Mouse (Mus musculus): ENCODE measurements around the gene Tusc2. TPM values are rescaled to one million over a fixed set of nuclear protein-coding genes. Genes with fewer than 3 reads are reported as not detected.

Gene Tusc2
- 32.5 and 49.1 TPM in 2 replicates for polyA plus RNA-seq (2012; rRNA removed)

- DNase-seq (ENCODE audit: low read depth in 1 of 2, low spot score in 2 of 2): peak; percentile 82 to 95
- under 1% methylated on average over 42 of the region's 46 CpGs for WGBS
- peak; percentile 40; the same call in 1 of the 2 replicates for TF ChIP-seq POLR2A (IDR thresholded peaks at IDR 0.05; ENCODE audit: low read depth, low read length)
- TF ChIP-seq CTCF (IDR thresholded peaks at IDR 0.05; ENCODE audit: extremely low read depth, insufficient read depth, insufficient read length, insufficient replicate concordance): no peak
- Histone ChIP-seq H3K27me3 (ENCODE audit: control insufficient read depth, insufficient read depth, low read length) (no peaks in the 10 kb centered on the region), H3K4me1 (ENCODE audit: control insufficient read depth, insufficient read depth, insufficient read length) (peaks cover 10% of the 10 kb centered on the region; the same call in 1 of the 2 replicates), H3K36me3 (ENCODE audit: control insufficient read depth, insufficient read depth, low read length) (peaks cover 25% of the 10 kb centered on the region), H3K27ac (ENCODE audit: insufficient read depth, low read length) (peak within 1 kb of the TSS; percentile 45), H3K4me3 (ENCODE audit: extremely low read depth, insufficient read depth, insufficient read length) (peak within 1 kb of the TSS; percentile 72)
Observed at GRCm38 (mm10) chr9:107563029-107563581, at the start of gene Tusc2. Gene Tusc2, plus strand, starts transcription at chr9:107563255.

- Histone ChIP-seq H3K27me3 (ENCODE audit: control insufficient read depth, insufficient read depth, low read length) (no peaks in the 10 kb centered on the region), H3K4me1 (ENCODE audit: control insufficient read depth, insufficient read depth, insufficient read length) (no peaks in the 10 kb centered on the region), H3K36me3 (ENCODE audit: control insufficient read depth, insufficient read depth, low read length) (no peaks in the 10 kb centered on the region), H3K4me3 (ENCODE audit: extremely low read depth, insufficient read depth, insufficient read length) (no peak overlapping the region), H3K27ac (ENCODE audit: insufficient read depth, low read length) (no peak overlapping the region)
- peak; percentile 18 to 62 for DNase-seq (ENCODE audit: low read depth in 1 of 2, low spot score in 2 of 2)
- 31% methylated on average over 14 of the region's 14 CpGs for WGBS
- TF ChIP-seq CTCF (IDR thresholded peaks at IDR 0.05; ENCODE audit: extremely low read depth, insufficient read depth, insufficient read length, insufficient replicate concordance) (peak; percentile 98), POLR2A (IDR thresholded peaks at IDR 0.05; ENCODE audit: low read depth, low read length) (no peak)
Observed at GRCm38 (mm10) chr9:107514303-107514955, 48.6 kb upstream of the Tusc2 start.

GRCm38 (mm10) chr9:107520331-107520730 lies 42.7 kb upstream of the Tusc2 start:
- TF ChIP-seq POLR2A (IDR thresholded peaks at IDR 0.05; ENCODE audit: low read depth, low read length): no peak
- TF ChIP-seq CTCF (IDR thresholded peaks at IDR 0.05; ENCODE audit: extremely low read depth, insufficient read depth, insufficient read length, insufficient replicate concordance): no peak
- Histone ChIP-seq H3K27me3 (ENCODE audit: control insufficient read depth, insufficient read depth, low read length) (no peaks in the 10 kb centered on the region), H3K36me3 (ENCODE audit: control insufficient read depth, insufficient read depth, low read length) (no peaks in the 10 kb centered on the region), H3K4me3 (ENCODE audit: extremely low read depth, insufficient read depth, insufficient read length) (no peak overlapping the region), H3K27ac (ENCODE audit: insufficient read depth, low read length) (no peak overlapping the region), H3K4me1 (ENCODE audit: control insufficient read depth, insufficient read depth, insufficient read length) (peaks cover 2% of the 10 kb centered on the region; the same call in 1 of the 2 replicates)
- 87% methylated on average over 6 of the region's 6 CpGs for WGBS
- no peak for DNase-seq (ENCODE audit: low read depth in 1 of 2, low spot score in 2 of 2)

- WGBS: 19% methylated on average over 5 of the region's 5 CpGs
- peaks cover 2% of the 10 kb centered on the region; the same call in 1 of the 2 replicates for H3K4me1 ChIP-seq (ENCODE audit: control insufficient read depth, insufficient read depth, insufficient read length)
- no peak overlapping the region for H3K4me3 ChIP-seq (ENCODE audit: extremely low read depth, insufficient read depth, insufficient read length)
- H3K27me3 ChIP-seq (ENCODE audit: control insufficient read depth, insufficient read depth, low read length): no peaks in the 10 kb centered on the region
- no peak overlapping the region for H3K27ac ChIP-seq (ENCODE audit: insufficient read depth, low read length)
- DNase-seq (ENCODE audit: low read depth in 1 of 2, low spot score in 2 of 2): no peak
- H3K36me3 ChIP-seq (ENCODE audit: control insufficient read depth, insufficient read depth, low read length): no peaks in the 10 kb centered on the region
- TF ChIP-seq POLR2A (IDR thresholded peaks at IDR 0.05; ENCODE audit: low read depth, low read length): no peak
- no peak for TF ChIP-seq CTCF (IDR thresholded peaks at IDR 0.05; ENCODE audit: extremely low read depth, insufficient read depth, insufficient read length, insufficient replicate concordance)
Observed at GRCm38 (mm10) chr9:107521190-107521589, 41.9 kb upstream of the Tusc2 start.

- Histone ChIP-seq H3K36me3 (ENCODE audit: control insufficient read depth, insufficient read depth, low read length) (no peaks in the 10 kb centered on the region), H3K4me1 (ENCODE audit: control insufficient read depth, insufficient read depth, insufficient read length) (peaks cover 8% of the 10 kb centered on the region), H3K27ac (ENCODE audit: insufficient read depth, low read length) (no peak overlapping the region), H3K4me3 (ENCODE audit: extremely low read depth, insufficient read depth, insufficient read length) (peak overlapping the region; percentile 44; the same call in 1 of the 2 replicates), H3K27me3 (ENCODE audit: control insufficient read depth, insufficient read depth, low read length) (peaks cover 5% of the 10 kb centered on the region)
- TF ChIP-seq POLR2A (IDR thresholded peaks at IDR 0.05; ENCODE audit: low read depth, low read length) (no peak), CTCF (IDR thresholded peaks at IDR 0.05; ENCODE audit: extremely low read depth, insufficient read depth, insufficient read length, insufficient replicate concordance) (no peak)
- DNase-seq (ENCODE audit: low read depth in 1 of 2, low spot score in 2 of 2): no peak
- WGBS: 19% methylated on average over 25 of the region's 25 CpGs
Observed at GRCm38 (mm10) chr9:107521711-107522399, 41.2 kb upstream of the Tusc2 start.

GRCm38 (mm10) chr9:107522400-107522711 lies 40.7 kb upstream of the Tusc2 start:
- WGBS: 36% methylated on average over 2 of the region's 2 CpGs
- Histone ChIP-seq H3K4me3 (ENCODE audit: extremely low read depth, insufficient read depth, insufficient read length) (peak overlapping the region; percentile 44; the same call in 1 of the 2 replicates), H3K27me3 (ENCODE audit: control insufficient read depth, insufficient read depth, low read length) (peaks cover 7% of the 10 kb centered on the region), H3K27ac (ENCODE audit: insufficient read depth, low read length) (no peak overlapping the region), H3K4me1 (ENCODE audit: control insufficient read depth, insufficient read depth, insufficient read length) (peaks cover 8% of the 10 kb centered on the region), H3K36me3 (ENCODE audit: control insufficient read depth, insufficient read depth, low read length) (no peaks in the 10 kb centered on the region)
- DNase-seq (ENCODE audit: low read depth in 1 of 2, low spot score in 2 of 2): no peak
- TF ChIP-seq POLR2A (IDR thresholded peaks at IDR 0.05; ENCODE audit: low read depth, low read length) (no peak), CTCF (IDR thresholded peaks at IDR 0.05; ENCODE audit: extremely low read depth, insufficient read depth, insufficient read length, insufficient replicate concordance) (no peak)

Data from spleen, adult 2 months (tissue).